Mouse (Mus musculus) layer of hippocampus, adult 2 months (tissue): ENCODE measurements around the gene Celsr1. TPM values are rescaled to one million over a fixed set of nuclear protein-coding genes. Genes with fewer than 3 reads are reported as not detected.

Experiments
- DNase-seq, 2 experiments: peaks; one replicate each; pipeline ENCODE4 v3.0.0; 2022; ENCODE audit warnings: low spot score in 2 of 2
- H3K27ac ChIP-seq: fragments of 200-600 bp; 2 replicates; pipeline ENCODE4 v1.8.1; 2022
- H3K4me3 ChIP-seq: fragments of 200-600 bp; 2 replicates; pipeline ENCODE4 v1.8.1; 2022; ENCODE audit warnings: mild to moderate bottlenecking
- CTCF ChIP-seq: fragments of 200-600 bp; conservative IDR thresholded peaks from 2 replicates; pipeline ENCODE4 v1.8.1; 2022; ENCODE audit warnings: antibody characterized with exemption, mild to moderate bottlenecking, moderate library complexity
- total RNA-seq, 2 experiments: library from RNA; stranded (reverse); gene quantifications; 2 replicates each; pipeline ENCODE4 v1.2.3; 2021

Gene Celsr1
- total RNA-seq, 2 experiments from 2014 or later = 5.5 to 5.8 TPM

DNA sequence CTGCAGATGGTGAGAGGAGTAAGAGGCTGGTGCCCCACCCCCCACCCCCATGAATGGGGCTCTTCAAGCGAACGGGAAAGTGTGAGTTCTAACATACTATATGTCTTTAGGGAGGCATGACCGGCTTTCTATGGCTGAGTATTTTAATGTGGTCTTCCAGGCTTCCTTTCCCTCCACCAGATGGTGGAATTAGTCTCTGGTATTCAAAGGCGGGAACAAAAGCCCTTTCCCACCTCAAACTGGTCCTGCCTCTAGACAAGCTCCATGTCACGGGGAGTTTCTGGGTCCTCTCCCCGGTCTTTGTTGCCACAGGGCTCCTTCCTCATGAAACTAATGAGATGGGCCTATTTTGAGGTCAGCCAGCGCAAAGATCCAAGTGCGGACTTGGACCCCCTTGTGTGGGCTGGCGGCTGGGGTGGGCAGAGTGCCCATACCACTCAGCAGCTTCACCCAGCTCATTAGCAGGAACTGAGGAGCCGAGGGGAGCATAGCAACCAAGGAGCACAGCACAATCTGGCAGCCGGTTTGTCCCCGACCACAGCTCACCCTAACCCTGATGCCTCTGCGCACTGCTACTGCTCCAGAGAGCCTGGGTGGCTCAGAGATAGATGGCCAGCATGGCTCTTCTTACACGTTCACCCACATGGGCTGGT, 39.5 kb downstream of the Celsr1 start:
- Histone ChIP-seq H3K27ac (peak overlapping the region; percentile 72), H3K4me3 (no peak overlapping the region)
- peak; percentile 26 for TF ChIP-seq CTCF
- DNase-seq = peak; percentile 53 to 73

GRCm38 (mm10) chr15:85993386-85993785, 40.2 kb downstream of the Celsr1 start:
- Histone ChIP-seq H3K4me3 (no peak overlapping the region), H3K27ac (peak overlapping the region; percentile 68)
- no peak for TF ChIP-seq CTCF
- DNase-seq = no peak

GRCm38 (mm10) chr15:85992125-85992495, 41.5 kb downstream of the Celsr1 start:
- peak overlapping the region; percentile 54; the same call in 1 of the 2 replicates for H3K27ac ChIP-seq
- no peak for DNase-seq
- no peak for TF ChIP-seq CTCF
- no peak overlapping the region for H3K4me3 ChIP-seq

DNA sequence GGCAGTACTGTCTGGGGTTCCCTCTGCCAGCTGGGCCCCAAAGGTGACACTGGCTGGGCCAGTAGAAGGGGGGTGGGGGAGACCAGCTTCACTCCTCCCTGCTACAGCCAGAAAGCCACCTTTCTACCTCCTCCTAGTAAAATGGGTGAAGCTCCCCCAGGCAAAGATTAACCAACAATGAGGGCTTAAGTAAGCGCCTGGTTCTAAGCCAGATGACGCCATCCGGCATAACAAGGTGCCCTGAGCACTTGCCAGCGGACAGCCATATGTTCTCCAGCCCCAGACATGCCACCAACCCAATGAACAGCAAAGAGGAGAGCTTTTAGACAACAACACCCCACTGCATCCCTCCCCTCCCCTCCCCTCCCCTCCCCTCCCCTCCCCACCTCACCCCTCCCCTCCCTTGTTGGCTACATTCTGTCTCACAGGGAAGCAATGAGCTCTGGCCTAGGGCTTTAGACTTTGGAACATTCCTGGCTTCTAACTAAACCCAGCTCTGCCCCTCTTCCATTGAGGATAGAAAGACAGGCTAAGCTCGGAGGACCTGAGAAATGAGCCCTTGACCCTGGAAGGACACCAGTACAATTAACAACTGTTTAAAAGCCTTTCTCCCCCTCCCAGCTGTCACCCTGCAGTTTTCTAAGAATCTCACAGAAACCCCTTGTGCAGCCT, 42.0 kb downstream of the Celsr1 start:
- TF ChIP-seq CTCF = no peak
- peak in 1 of 2 experiments; percentile 32 for DNase-seq
- Histone ChIP-seq H3K4me3 (no peak overlapping the region), H3K27ac (peak overlapping the region; percentile 69; the same call in 1 of the 2 replicates)

DNA sequence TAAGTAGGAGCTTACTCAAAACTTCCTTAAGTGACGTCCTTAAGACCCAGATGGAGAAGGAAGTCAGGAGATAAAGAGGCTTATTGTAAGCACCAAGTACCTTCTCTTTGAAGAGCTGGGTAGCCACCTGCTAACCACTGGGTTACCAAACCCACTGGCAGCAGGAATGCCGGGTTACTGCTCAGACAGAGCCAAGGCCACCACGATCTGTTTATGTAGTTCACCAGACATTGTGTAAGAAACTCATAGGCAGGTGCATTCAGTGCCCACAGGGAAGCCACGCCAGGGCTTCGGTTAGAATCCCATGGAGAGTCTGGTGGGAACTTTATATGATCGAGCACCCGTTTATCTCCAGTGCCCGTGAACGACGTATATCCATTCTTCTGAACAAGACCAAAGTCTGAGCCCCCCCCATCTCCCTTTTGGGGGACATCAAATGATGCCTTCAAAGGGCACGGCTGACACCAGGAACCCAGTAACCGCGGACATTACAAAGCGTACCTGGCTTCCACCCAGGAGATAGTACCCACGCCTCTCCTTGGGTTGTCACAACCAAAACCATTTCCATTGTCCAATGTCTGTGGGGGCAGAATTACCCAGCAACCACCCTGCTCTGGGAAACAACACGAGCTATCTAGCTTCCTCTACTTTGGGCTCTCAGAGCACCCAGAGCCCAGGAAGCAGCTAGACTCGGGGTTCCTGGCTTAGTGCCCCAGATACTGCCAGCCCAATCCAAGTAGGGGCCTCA, 42.7 kb downstream of the Celsr1 start:
- Histone ChIP-seq H3K4me3 (no peak overlapping the region), H3K27ac (peak overlapping the region; percentile 69; the same call in 1 of the 2 replicates)
- no peak for TF ChIP-seq CTCF
- no peak for DNase-seq

DNA sequence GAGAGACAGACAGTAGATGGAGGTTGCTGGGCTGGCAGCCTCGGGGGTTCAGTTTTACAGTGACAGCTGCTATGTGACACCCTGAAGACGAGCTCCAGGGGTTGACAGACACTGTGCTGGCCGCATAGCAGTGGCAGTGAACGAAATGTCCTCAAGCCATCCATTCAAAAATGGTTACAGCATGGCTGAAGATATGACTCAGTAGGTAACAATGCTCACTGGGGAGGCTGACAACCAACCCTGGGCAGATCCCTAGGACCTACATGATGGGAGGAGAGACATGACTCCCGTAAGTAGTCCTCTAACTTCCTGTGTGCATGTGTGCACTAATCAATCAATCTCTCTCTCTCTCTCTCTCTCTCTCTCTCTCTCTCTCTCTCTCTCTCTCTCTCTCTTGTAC, 45.7 kb downstream of the Celsr1 start:
- H3K27ac ChIP-seq = no peak overlapping the region
- DNase-seq = no peak
- no peak overlapping the region for H3K4me3 ChIP-seq
- TF ChIP-seq CTCF = no peak

DNA sequence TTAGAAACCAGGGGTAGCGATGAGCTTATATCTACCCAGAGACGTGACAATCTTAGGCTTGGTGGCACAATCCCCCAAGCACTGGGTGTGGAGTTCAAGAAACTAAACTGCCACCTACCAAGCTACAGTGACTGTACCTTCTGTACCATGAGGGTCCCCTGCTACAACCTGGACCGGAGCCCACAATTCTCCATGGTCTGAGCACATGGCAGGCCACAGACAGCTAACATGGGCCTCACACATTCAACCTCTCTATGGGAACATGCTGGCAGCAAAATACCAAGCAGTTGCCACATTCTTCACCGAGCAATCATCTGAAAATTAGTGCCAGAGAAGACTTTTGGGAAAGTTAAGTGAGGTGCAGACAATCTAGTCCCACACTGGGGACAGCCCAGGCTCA, 47.4 kb downstream of the Celsr1 start:
- no peak overlapping the region for H3K4me3 ChIP-seq
- no peak for DNase-seq
- TF ChIP-seq CTCF = no peak
- no peak overlapping the region for H3K27ac ChIP-seq

- no peak for DNase-seq
- TF ChIP-seq CTCF = no peak
- Histone ChIP-seq H3K4me3 (no peak overlapping the region), H3K27ac (no peak overlapping the region)
Measured at GRCm38 (mm10) chr15:85985601-85986000, 48.0 kb downstream of the Celsr1 start.

GRCm38 (mm10) chr15:85983131-85983530, 50.4 kb downstream of the Celsr1 start:
- Histone ChIP-seq H3K4me3 (no peak overlapping the region), H3K27ac (no peak overlapping the region)
- no peak for DNase-seq
- no peak for TF ChIP-seq CTCF

GRCm38 (mm10) chr15:85982416-85982775, 51.2 kb downstream of the Celsr1 start:
- no peak for TF ChIP-seq CTCF
- no peak overlapping the region for H3K27ac ChIP-seq
- no peak for DNase-seq
- no peak overlapping the region for H3K4me3 ChIP-seq

DNA sequence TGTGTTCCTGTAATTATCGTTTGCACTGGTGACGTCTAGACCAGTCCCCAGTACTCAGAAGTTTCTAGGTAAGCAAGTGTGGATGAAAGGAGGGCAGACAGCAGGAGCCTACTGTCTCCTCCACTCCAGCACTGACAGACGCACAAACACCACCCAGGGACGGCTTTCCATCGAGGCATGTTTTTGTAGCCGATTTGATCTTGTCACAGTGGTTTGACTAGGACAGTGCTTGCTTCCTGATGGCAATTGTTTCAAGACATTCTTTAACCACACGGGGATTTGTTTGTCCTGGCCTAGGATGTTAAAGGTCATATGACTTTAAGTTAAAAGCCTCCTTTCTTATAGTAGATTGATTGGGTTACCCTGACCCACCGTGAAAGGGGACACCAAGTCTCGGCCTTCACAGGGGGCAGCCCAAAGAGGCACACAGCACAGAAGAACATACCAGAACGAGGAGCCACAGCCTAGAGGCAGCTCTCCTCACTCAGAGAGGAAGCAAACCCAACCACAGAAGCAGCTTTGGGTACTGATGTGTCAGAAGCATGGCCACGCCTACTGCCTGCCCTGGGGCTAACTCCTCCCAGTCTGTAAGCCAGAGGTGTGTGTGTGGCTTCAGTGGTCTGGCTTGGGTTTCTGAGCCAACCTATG, 51.7 kb downstream of the Celsr1 start:
- no peak for DNase-seq
- no peak overlapping the region for H3K27ac ChIP-seq
- H3K4me3 ChIP-seq = no peak overlapping the region
- no peak for TF ChIP-seq CTCF

DNA sequence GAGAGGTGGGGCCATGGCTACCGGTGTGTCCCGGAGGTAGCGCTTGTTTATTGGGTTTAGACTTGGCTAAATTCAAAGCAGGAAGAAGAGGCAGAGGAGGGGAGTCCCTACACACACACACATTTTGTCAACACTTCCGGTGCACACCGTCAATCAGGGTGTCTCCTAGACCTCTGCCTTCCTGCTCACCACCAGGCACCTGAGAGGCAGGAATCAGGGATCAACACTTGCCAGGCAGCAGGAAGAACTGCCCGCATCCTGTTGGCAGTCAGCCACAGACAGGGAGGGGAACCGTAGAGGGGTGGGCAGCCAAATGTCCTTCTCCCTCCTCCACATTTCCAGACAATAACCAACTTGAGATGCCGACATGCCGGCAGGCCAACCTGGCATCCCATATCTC, 56.5 kb downstream of the Celsr1 start:
- H3K4me3 ChIP-seq = no peak overlapping the region
- no peak for TF ChIP-seq CTCF
- no peak for DNase-seq
- H3K27ac ChIP-seq = no peak overlapping the region

- H3K27ac ChIP-seq = no peak overlapping the region
- no peak for DNase-seq
- H3K4me3 ChIP-seq = no peak overlapping the region
- TF ChIP-seq CTCF = no peak
Measured at GRCm38 (mm10) chr15:85975746-85976145, 57.8 kb downstream of the Celsr1 start.
